Mouse (Mus musculus): ENCODE measurements around the gene Wfdc2. TPM values are rescaled to one million over a fixed set of nuclear protein-coding genes. Genes with fewer than 3 reads are reported as not detected.

The Wfdc2 gene
- not detected for total RNA-seq (2021)
- long read RNA-seq, experiment 1, result 0 reads
- long read RNA-seq, experiment 2, result 0 reads

DNA sequence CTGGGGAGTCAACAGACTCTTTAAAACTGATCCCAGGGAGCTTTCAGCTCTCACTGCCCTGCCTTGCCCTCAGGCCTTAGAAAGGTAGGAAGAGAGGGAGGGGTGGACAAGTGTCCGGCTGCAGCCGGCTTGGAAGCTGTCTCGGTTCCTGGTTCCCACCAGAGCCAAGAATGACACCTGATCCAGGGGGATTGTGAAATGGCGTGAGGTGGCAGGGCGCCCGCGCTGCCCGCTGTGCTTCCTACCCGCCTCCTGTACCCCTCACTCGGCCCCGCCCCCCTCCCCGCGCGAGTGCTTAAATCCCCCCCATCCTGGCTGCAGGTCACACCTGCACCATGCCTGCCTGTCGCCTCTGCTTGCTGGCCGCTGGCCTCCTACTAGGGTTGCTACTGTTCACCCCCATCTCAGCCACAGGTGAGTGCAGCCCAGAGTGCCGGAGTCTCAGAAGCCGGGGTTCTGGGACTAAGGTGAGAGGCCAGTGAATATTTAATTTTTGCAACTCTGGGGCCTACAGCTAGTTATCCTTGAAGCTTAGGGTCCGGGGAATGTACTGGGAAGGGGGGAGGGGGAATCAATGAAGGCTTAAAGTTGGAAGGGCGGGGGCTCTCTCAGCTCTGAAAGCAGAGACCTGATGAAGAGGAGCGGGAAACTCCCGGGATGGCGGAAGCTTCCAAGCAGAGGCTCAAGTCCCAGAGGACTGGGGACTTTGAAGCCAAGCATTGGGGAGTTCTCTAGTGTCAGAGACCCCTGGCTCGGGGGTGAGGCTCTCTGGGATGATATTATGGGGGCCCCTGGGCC, at the start of gene Wfdc2:
Wfdc2 (plus strand) TSS at position 23 of the 798 bp plus-strand sequence.
- no peak for TF ChIP-seq CTCF (conservative IDR thresholded peaks at IDR 0.05)
- no peak within 1 kb of the TSS for H3K27ac ChIP-seq
- DNase-seq (ENCODE audit: low spot score in 2 of 2), result no peak
- H3K4me3 ChIP-seq, result peak within 1 kb of the TSS; percentile 47

DNA sequence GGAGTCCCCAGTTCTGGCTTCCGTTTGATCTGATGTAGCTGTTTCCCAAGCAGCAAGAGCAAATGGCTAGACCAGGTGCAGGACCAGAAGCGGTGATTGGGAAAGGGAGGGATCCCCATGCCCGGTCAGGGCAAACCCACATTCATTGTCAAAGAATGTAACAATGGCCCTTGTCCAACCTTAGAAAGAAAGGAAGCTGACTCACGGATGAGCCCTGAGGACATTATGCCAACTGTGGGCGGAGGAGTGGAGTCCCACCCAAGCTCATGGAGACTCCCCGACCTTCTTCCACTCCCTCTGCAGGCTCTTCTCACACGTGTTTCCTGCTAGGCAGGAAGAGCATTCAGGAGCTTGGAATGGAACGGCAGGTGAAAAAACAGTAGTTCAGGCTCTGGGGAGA, 48.8 kb upstream of the Wfdc2 start:
- H3K4me3 ChIP-seq, result no peak overlapping the region
- DNase-seq (ENCODE audit: low spot score in 2 of 2), result no peak

DNA sequence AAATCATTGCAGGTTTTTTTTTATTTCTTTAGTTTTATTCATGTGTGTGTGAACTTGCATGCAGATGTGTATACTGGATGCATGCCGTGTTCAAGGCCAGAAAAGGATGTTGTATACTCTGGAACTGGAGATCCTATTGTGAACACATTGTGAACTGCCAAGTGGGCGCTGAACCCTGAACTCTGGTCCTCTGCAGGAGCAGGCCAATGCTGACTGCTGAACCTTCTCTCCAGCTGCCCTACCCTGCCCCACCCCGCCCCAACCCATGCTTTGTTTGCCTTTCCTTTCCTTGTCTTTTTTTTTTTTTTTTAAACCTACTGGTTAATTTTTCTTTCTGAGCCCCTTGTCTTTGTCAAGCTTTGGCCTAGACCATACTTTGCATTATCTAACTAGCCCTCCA, 47.3 kb upstream of the Wfdc2 start:
- TF ChIP-seq CTCF (conservative IDR thresholded peaks at IDR 0.05), result no peak
- no peak overlapping the region for H3K4me3 ChIP-seq
- DNase-seq (ENCODE audit: low spot score in 2 of 2), result no peak
- no peak overlapping the region for H3K27ac ChIP-seq

More for the DNA sequence above, 48.8 kb upstream of the Wfdc2 start:
- TF ChIP-seq CTCF (conservative IDR thresholded peaks at IDR 0.05), result no peak
- H3K27ac ChIP-seq, result no peak overlapping the region

DNA sequence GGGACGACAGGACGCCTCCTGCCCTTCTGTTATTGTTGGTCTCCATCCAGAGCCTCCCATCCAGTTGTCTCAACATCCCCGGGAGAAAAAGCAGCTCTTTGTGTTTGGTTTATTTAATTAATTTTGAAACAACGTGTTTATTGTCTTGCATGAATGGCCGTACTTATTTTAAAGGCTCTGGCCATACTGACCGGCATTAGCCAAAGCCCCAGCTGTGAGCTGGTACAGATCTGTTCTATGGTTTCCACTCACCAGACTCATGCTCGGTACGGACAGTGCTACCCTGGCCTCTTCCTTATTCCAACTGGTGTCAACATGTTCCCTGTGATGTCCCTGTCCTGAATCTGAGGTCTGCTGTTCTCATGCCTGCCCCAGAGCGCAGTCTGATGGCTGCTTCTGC, 46.3 kb upstream of the Wfdc2 start:
- no peak for TF ChIP-seq CTCF (conservative IDR thresholded peaks at IDR 0.05)
- peak overlapping the region; percentile 39; the same call in 1 of the 2 replicates for H3K27ac ChIP-seq
- no peak overlapping the region for H3K4me3 ChIP-seq
- DNase-seq (ENCODE audit: low spot score in 2 of 2), result no peak

DNA sequence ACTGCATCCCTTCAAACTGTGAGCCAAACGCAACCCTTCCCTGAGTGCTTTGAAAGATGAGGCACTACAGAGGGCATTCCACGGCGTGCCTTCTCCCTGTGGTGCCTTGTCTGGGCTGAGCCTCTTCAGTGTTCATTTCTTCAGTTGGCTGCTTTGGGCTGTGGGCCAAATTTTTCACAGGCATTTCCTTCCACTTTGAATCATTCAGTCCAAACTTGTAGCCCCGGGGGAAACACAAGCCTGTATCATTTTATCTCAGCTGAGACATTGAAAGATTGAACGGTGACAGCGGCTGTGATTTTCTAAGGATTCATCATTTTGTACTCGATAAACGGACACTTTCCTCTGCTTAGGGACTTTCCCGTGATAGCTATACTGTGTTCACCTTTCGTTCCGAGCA, 45.6 kb upstream of the Wfdc2 start:
- TF ChIP-seq CTCF (conservative IDR thresholded peaks at IDR 0.05), result no peak
- Histone ChIP-seq H3K4me3 (no peak overlapping the region), H3K27ac (peak overlapping the region; percentile 39; the same call in 1 of the 2 replicates)
- no peak for DNase-seq (ENCODE audit: low spot score in 2 of 2)

DNA sequence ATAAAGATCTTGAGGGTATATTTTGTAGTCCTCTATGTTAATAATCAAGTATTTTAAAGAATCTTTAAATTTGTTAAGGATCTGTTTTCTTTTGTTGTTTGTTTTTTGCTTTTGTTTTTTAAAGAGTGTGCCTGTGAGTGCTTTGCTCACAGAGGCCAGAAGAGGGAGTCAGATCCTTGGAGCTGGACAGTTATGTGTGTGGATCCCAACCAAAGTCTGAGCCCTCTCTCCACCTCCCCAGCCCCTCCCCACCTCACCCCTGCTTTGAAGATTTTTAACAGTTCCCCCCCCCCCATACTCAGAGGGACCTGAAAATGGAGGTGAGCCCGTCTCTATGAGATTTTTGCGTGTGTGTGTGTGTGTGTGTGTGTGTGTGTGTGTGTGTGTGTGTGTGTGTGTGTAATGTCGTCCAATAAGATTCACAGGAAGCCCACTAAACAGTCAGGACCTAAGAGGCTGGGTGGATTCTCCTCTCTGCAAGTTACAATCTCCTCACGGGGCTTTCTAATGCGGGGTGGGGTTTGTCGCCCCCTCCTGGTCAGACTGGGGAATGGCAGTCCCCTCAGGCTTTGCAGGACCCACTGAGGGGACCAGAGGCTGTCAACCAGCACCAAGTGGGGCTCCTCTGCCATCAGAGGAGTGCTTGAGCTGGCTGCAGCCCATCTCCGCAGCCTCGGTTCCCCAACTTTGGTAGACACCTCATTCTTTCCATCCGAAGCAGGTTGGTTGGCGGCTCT, 44.6 kb upstream of the Wfdc2 start:
- peak; percentile 84 for TF ChIP-seq CTCF (conservative IDR thresholded peaks at IDR 0.05)
- H3K27ac ChIP-seq, result no peak overlapping the region; the same call in 1 of the 2 replicates
- DNase-seq (ENCODE audit: low spot score in 2 of 2), result peak in 1 of 2 experiments; percentile 57
- H3K4me3 ChIP-seq, result no peak overlapping the region

DNA sequence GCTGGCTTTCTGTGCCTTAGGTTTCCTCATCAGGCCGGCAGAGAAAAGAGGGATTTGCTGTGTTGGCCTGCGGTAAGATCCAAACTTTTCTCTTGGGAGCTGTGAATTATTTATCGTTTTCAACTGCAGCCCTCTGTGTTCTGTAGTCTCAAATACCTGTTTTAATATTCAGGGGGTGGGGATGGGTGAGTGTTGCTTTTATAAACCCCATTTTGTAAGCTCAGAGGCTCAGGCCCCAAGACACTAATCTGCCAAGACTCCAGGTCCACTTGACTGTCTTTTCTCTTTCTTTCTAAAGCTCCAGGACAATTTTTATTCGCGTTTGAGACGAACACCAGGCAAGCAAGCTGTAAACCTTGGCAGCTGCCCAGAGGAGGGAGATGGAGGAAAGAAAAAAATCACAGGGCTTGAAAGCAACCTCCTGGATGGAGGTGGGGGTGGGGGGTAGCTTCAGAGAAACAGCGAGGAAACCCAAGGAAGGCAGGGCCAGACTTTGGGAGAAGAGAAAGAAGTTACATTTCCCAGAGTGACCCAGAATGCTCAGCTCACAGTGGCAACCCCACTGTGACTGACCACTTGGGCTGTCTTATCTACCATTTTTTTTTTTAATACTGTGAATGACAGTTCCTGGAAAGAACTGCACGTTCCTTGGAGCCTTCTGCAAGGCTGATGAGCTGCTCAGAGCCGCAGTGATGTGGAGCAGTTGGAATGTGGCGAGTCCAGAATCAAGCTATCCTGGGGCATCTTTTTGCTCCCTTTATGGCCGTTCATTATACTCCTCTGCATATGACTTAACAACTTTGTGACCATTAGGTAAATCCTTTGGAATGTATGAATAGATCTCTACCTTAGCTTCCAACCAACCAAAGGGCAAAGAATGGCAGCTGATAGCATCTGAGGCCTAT, 43.7 kb upstream of the Wfdc2 start:
- no peak for TF ChIP-seq CTCF (conservative IDR thresholded peaks at IDR 0.05)
- no peak for DNase-seq (ENCODE audit: low spot score in 2 of 2)
- H3K4me3 ChIP-seq, result no peak overlapping the region
- no peak overlapping the region; the same call in 1 of the 2 replicates for H3K27ac ChIP-seq

DNA sequence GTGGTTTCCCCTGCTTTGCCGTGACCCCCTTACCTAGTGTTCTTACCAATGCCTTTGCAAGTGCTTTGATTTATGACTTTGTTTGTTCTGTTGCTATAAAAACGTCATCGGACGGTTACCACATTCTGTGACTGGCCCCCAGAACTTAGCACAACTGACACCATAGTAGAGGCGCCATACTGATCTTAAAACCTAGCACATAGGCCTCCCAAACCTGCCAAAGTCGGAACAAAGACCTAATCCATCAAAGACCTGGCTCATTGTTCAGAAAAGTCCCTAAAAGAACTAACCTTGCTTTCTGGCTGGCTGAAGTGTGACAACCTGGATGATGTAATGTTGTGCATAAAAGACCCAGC, 43.1 kb upstream of the Wfdc2 start:
- TF ChIP-seq CTCF (conservative IDR thresholded peaks at IDR 0.05), result no peak
- DNase-seq (ENCODE audit: low spot score in 2 of 2), result no peak
- no peak overlapping the region for H3K4me3 ChIP-seq
- H3K27ac ChIP-seq, result no peak overlapping the region

DNA sequence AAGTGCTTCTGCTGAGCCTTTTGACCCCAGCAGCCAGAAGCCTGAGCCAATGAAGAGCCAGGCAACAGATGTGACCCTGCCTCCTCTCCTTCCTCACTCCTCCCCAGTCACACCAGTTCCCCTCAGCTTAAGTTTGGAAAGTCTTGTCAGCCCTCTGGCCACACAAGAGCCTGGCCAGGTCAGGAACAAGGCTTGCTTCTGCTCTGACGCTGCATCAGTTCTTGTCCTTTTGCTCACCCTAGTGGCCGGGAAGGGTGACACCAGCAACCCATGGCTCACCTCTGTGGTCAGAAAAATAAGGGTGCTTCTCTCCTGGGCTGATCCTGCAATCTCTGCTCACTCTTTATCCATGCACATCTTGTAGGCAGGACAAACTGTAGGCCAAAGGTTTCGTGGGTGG, 41.4 kb upstream of the Wfdc2 start:
- Histone ChIP-seq H3K27ac (no peak overlapping the region), H3K4me3 (no peak overlapping the region)
- peak; percentile 76 for TF ChIP-seq CTCF (conservative IDR thresholded peaks at IDR 0.05)
- DNase-seq (ENCODE audit: low spot score in 2 of 2), result peak in 1 of 2 experiments; percentile 31

DNA sequence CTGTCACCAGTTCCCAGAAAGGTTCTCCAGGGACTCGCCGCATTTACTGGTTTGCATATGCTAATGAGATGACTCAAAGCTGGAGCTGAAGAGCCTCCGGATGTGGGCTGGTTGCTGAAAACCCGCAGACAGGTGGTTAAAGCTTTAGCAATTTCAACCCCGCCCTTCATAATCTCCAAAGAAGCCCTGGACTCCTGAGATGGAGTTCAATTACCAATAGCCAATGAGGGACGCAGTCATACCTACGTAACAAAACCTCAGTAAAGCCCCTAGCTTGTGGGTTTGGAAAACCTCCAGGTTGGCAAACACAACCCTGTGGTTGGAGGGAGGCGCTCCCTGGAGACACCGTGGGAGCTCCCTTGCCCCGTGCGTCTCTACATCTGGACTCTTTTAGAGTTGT, 40.4 kb upstream of the Wfdc2 start:
- TF ChIP-seq CTCF (conservative IDR thresholded peaks at IDR 0.05), result no peak
- no peak overlapping the region for H3K27ac ChIP-seq
- no peak for DNase-seq (ENCODE audit: low spot score in 2 of 2)
- H3K4me3 ChIP-seq, result no peak overlapping the region

DNA sequence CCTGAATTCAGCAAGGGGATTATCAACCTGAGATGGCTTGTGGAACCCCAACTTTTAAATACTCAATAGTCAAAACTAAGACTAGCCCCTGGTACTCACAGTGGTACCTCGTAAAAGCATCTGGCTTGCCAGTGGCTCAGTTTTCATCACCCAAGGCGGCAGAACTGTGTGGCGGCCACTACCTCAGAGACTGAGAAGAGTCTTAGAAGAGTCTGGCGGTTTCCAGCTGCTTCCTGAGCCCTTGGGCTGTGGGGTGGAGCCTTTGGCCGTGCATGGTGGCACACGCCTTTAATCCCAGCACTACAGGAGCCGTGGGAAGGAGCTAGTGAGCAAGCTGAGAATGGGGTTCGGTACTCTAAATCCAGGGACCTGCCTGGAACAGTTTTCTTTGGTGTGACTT, 39.9 kb upstream of the Wfdc2 start:
- no peak overlapping the region for H3K27ac ChIP-seq
- no peak for DNase-seq (ENCODE audit: low spot score in 2 of 2)
- H3K4me3 ChIP-seq, result no peak overlapping the region
- no peak for TF ChIP-seq CTCF (conservative IDR thresholded peaks at IDR 0.05)

DNA sequence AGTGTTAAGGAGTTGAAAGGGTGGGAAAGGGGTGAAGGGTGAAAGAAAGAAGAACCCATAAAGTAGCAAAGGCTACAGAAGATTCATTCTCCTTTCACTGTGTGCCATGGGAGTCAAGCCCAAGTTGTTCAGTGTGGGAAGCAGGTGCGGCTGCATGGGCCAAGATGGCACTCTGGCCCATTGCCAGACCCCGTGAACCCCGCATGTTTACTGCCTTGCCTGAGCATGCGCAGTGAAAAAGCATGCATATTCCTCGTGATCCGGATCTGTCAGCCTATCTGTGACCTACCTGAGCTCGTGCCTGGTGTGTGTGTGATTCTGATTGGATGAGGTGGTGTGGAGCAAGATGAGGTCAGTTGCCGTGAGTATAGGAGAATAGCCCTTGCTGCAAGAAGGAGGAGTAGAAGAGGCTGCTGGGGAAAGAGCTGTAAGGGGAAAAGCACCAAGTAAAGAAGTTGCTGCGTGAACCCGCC, 38.9 kb upstream of the Wfdc2 start:
- H3K27ac ChIP-seq, result no peak overlapping the region
- no peak for TF ChIP-seq CTCF (conservative IDR thresholded peaks at IDR 0.05)
- no peak for DNase-seq (ENCODE audit: low spot score in 2 of 2)
- H3K4me3 ChIP-seq, result no peak overlapping the region
